Mouse (Mus musculus) induced T-regulatory cell, adult 2 months (primary cell): ENCODE measurements around the gene E430018J23Rik.
"Not testable (repeated sequence)": the region's sequence is repeated elsewhere in the genome, so short reads cannot be mapped to it uniquely, and the experiment has no call there.

Source experiments
- DNase-seq: peaks from one replicate; pipeline ENCODE4 v3.0.0-alpha.2; 2012; ENCODE audit warnings: low read depth

E430018J23Rik gene

DNA sequence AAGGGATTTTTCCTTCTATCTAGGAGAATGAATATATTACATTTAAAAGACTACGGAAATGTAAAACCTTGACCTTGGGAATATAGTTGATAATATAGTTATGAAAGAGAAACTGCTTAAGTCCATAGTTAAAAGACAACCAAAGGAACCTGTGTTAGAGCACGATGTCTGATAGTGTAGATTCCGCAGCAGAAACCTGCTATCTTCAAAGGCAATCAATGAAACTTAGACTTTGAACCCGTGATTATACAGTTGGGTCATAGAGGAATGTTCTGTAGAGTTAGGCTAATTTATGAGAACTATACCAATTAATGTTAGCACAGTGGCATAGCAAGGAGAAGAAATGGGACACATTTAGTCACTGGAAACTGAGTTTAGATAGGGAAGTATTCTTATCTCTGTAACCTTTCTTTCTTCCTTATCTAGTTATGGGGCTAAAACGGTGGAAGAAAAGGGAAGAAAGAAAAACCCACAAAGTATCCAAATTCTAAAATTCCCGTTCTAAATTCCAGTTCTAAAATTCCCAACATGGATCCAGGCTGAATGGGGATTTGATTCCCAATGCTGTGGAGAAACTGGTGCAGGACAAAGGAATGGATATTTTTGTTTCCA lies 15.0 kb downstream of the E430018J23Rik start:
- no peak for DNase-seq

DNA sequence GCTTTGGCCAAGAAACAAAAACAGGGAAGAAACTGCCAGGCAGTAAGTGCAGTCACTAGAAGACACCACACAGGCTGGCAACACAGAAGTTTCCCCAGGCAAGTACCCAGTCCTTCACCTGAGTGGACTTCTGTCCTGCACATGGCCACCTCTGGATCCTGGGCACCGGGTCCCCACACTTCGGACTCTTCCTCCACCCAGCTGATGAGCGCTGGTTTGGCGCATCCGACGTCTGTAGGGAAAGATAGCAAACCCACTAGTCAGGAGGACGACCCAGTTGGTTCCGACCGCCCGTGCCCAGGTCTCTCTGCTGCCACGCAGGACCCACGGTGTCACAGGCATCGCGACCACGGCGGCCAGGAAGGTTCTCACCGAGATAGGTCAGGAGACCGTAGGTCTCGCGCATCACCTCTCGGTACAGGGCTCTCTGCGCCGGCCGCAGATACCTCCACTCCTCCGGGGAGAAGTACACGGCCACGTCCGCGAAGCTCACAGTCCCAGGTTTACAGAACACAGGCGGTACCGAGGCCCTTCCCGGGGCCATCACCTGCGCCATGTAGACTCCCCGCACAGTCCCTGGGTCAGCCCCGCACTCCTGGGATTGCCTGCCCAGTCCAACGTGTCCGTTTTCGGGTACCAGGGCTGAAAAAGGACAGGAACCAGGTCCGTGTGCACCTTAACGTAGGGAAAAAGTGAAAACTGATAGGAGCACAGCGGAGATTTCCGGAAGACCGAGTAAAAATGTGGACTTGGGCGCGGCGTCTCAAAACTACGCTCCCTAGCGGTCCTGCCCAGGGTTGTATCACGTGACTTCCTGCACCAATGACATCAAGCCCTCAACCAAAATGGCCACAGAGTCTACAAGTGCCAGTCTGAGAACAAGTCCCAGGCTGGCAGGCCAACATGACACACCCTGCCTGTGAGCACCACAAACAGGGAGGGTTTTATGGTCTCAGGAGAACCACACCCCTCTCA lies 17.9 kb downstream of the E430018J23Rik start, which contains the start of gene Zfp747:
TSS of gene Zfp747 (minus strand) at position 780 of the 975 bp plus-strand sequence.
- DNase-seq, result peak; percentile 99

DNA sequence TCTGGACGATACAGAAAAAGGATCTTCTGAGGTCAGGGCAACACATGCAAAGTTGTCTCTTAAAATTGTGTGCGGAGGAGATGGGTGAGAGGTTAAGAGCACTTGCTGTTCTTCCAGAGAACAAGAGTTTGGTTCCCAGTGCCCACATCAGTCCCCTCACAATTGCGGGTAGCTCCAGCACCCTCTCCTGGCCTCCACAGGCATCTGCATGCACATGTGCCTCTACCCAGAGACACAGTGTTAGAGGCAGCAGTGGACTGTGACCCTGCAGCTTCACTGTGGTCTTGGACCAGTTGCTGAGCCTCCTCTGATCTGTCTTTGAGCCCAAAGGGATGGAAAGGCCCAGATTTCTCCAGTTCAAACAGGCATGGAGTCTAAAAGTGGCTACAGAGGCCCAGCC lies 21.6 kb downstream of the E430018J23Rik start:
- DNase-seq, result not testable (repeated sequence)

DNA sequence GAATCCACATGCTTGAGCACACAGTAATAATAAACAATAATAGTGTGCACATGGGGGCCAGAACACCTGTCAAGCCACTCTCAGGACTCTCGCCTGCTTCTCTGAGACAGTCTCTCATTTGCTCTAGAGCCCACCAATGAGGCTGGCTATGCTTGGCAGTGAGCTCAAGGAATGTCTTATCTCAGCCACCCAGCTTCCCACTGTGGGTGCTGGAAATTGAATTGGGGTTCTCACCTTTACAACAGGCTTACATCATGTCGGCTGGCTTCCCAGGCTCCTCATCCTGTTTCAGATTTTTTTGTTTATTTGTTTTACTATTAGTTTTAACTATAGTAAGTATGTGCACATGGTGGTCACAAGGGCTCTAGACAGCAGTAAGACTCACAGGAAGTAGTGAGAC lies 22.2 kb downstream of the E430018J23Rik start:
- DNase-seq, result no peak

DNA sequence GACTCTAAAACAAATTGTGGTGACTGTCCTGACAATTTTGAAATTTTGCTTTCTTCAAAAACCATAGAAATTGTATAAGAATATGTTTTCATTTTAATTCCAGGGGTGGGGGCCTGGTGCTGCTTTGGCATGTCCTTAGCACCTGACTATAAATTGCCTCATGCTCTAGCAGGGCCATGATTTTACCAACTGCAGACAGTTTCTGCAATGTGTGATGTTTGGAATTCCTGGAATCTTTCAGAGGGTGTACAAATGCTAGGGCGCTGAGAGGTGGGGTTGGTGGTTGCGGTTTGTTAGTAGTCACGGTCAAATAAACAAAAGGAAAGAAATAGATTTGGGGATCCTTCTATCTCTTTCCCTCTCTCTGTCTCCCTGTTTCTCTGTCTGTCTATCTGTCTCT lies 27.2 kb downstream of the E430018J23Rik start:
- DNase-seq, result no peak

DNA sequence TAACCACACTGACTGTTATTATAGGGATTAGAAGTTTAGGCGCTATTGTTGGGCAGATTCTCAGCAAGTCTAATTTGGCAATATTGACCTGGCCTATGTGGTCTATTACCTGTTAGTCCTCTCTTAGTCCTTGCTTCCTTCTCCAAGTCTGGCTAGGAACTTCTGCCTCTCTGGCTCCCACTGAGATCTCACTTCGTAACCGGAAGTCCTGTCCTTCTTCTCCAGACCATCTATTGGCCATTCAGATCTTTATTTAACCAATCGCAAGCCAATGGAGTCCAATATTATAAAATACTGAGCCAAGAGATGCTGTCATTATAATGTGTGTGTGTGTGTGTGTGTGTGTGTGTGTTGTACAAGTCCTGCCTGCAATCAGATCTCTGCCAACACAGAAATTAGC lies 29.3 kb downstream of the E430018J23Rik start:
- no peak for DNase-seq

DNA sequence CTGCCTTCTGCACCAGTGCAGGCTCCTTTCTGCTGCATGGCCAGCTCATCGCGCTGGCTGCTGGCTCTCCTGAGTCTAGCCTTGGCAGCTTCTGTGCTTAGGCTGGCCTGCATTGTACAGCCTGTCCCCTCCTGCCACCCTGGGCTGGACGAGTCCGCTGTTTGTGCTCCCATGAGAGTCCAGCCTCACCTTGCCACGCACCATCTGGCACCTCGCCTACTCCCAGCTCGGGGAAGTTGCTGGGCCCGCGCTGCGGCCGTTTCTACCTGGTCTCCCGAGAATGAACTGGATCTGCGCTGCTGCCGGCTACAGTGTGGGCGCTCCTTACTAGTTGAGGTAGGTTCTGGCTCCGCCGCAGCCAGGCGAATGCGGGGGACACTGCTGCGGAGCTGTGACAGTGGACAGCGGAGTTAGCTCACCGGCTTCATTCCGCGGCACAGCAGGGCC lies 29.9 kb downstream of the E430018J23Rik start:
- DNase-seq, result no peak

DNA sequence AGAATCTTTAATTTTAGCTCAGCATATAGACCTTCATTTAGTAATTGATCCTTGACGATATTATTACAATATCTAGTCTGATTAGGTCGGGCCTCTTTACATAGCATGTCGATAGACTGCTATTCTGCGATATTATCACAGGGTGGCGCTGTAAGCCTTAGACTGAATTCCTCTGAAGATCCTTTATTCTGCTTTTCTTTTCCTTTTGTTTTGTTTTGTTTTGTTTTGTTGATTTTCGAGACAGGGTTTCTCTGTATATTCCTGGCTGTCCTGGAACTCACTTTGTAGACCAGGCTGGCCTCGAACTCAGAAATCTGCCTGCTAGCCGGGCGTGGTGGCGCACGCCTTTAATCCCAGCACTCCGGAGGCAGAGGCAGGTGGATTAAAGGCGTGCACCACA lies 31.0 kb downstream of the E430018J23Rik start:
- peak; percentile 86 for DNase-seq

DNA sequence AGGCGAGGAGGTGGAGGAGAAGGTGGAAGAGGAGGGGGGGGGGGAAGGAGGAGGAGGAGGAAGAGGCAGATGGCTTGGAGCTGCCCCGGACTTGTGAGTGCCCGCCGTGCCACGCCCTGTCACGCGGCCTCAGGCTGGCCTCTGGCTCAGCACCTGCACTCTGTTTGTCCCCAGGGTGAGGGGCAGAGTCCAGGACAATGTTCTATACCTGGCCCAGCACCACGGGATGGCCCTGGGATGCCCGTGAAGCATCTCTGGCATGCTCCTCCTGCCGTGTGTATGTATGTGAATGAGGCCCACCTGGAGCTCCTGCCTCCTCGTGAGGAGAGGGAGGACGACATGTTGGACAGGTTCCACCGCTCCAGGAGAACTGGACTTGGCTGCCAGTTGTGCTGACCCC lies 32.0 kb downstream of the E430018J23Rik start:
- DNase-seq, result no peak

DNA sequence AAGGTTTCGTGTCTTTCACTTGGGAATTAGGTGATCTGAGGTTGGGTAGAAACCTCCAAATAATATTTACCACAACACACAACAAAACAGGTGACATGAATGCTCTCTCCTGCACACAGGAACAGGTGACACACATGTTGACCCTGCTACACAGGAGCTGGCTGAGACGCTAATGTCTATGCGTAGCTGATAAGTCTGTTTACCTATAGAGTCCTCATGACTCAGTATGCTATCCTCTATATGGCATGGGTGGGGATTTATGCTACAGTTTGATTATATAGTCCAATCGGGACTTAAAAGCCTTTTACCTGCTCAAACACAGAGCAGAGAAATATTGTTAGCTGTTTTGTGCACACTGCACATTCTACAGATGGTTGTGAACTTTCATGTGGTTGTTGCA lies 33.2 kb downstream of the E430018J23Rik start:
- DNase-seq, result no peak

DNA sequence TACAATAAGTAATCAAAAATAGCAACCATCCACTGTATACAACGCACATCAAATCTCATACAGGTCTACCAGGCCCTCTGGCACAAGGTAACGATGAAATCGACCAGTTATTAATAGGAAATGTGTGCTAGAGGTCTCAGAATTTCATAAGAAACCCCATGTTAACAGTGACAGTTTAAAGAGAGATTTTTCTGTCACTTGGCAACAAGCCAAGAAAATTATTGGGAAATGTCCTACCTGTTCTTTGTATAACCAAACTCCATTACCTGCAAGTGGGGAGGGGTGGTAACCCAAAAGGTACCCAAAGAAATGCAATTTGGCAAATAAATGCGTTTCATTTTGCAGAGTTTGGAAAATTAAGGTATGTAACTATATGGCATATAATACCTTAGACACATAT lies 35.0 kb downstream of the E430018J23Rik start:
- no peak for DNase-seq

DNA sequence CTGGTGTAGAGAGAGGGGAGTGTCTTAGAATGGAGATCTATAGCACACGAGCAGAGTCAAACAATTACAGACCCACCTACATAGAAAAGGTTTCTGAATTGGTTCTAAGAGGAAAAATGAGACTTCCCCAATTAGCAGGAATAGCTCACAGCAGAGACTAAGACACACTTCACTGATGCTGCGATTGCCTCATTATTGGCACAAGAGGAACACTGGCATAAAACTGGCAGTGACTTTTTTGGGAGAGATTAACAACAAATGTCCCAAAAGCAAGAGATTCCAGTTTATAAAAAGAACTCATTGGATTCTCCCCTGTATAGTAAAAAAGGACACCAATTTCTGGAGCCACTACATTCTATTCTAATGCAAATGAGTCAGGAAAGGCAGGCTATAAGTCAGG lies 35.6 kb downstream of the E430018J23Rik start:
- no peak for DNase-seq

DNA sequence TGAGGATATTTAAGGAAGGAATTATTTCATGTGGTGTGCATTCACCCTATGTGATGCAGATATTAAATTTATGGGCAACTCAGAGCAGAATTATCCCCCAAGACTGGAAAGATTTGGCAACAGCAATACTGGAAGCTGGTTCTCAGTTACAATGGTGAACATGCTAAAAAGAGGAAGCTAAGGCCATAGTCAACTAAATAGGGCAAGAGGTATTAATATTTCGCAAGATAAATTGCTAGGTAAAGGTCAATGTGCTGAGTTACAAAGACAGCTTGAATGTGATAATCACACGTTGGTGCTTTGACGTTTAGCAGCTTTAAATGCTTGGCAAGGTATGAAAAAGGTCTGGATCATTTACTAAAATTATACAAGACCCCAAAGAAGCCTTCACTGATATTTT lies 37.6 kb downstream of the E430018J23Rik start:
- no peak for DNase-seq

DNA sequence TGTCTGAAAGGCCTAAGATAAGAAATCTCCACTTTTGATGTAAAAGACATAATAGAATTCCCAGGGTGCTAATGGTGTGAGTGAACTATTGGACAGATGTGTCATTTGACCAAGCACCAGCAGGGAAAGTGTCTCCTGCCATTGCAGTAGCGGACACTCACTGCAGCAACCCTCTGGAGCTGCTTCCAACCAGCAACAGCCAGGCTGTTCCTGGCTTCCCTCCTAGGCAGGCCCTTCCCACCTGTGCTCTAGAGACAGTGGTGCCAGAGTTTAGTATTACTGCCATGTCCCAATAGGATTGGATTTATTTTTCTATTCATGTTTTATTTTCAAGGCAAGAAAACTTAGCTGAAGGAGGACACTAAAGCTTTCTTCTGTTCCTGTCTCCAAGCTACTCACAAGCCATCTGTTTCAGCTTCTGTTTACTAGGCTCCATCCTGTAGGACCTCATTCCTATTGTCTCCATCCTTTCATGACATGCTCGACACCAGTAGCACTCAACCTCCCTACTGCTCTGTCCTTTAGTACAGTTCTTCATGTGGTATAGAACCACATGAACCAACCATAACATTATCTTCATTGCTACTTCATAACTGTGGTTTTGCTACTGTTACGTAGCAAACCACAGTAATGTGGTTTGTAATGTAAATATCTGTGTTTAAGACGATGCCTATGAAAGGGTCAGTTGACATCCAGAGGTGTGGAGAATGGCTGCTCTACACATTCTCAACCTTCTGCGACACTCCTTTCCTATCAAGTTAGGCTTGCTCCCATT lies 42.0 kb downstream of the E430018J23Rik start:
- no peak for DNase-seq

DNA sequence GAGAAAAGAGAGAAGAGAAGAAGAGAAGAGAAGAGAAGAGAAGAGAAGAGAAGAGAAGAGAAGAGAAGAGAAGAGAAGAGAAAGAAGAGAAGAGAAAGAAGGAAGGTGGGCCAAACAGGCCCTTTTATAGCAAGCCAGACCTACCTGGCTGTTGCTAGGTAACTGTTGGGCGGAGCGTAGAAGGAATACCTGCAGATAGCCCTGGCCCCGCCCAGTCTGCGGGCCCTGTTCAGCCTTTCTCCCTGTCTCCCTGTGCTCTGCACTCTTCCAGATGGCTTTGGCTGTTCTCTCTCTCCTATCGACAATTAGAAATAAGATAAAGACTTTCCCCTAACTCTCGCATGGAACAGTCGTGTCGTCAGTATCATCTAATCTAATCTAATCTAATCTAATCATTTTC lies 46.8 kb downstream of the E430018J23Rik start:
- peak; percentile 37 for DNase-seq

DNA sequence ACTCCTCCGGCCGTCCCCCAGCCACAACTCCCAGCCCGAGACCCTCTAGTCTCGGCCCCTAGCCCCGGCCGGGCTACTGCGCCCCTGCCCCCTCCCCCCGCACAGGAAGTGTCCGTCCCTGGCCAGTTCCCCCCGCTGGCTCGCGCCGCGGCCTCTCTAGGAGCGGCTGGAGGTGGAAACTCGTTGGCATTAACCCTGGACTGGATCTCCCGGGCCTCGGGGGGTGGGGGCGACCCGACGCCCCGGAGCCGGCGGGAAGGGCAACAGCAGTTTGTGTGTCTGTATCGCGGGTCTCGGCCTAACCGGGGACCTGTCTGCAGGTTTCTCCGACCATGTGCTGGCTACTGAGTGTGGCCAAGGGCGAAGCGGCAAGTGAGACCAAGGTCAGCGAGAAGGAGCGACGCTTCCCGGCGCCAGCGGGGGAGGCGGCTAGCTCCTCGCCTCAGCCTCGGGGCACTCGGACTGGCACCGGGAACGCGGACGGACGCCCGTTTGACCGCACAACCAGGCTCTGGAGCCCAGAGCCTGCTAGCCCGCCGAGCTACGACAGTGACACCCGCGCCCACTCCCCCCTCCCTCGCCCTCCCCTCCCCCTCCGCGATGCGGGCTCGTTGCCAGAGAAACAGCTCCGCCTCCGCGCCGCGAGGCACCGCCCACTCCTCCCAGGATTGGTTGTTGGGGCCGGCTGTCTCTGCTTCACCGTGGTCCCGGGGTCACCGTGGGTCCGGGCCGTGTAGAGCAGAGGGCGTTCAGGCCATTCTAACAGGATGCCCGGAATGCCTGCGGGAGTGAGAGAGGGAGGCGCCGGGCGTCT lies 47.7 kb downstream of the E430018J23Rik start, which contains the start of gene Zfp768:
TSS of gene Zfp768 (minus strand) at position 78 of the 814 bp plus-strand sequence.
- DNase-seq, result peak; percentile 91

DNA sequence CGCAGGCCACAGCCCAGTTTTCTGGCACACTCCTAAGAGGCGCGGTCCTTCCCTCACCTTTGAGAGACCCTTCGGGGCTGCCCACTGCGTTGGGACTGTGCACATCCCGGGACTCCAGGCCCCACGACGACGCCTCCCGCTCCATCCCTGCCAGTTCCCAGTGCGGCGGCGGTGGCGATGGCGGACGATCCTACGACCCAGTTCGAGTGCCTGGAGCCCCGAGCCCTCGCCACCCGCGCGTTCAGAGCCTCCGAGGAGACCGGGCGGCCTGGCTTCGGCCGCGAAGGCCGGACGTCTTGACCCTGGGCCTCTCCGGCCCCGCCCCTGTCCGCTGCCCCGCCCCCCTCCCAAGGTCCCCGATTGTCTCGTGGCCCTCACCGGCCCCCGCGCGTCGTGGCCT lies 48.3 kb downstream of the E430018J23Rik start:
- DNase-seq, result peak; percentile 38

DNA sequence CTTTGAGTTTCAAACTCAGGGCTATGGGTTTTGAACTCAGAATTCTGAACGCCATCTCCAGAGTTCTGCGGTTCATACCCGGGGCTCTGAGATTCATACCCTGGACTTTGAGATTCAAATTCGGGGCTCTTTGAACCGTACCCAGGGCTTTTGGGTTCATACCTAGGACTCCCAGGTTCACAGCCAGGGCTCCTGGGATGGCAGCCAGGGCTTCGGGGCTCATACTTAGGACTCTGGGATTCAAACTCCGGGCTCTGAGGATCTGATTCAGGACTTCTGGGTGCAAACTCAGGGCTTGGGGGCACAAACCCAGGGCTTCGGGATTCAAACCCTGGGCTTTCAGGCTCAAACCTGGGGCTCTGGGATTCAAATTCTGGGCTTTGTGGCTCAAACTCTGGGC lies 49.1 kb downstream of the E430018J23Rik start:
- DNase-seq, result no peak

DNA sequence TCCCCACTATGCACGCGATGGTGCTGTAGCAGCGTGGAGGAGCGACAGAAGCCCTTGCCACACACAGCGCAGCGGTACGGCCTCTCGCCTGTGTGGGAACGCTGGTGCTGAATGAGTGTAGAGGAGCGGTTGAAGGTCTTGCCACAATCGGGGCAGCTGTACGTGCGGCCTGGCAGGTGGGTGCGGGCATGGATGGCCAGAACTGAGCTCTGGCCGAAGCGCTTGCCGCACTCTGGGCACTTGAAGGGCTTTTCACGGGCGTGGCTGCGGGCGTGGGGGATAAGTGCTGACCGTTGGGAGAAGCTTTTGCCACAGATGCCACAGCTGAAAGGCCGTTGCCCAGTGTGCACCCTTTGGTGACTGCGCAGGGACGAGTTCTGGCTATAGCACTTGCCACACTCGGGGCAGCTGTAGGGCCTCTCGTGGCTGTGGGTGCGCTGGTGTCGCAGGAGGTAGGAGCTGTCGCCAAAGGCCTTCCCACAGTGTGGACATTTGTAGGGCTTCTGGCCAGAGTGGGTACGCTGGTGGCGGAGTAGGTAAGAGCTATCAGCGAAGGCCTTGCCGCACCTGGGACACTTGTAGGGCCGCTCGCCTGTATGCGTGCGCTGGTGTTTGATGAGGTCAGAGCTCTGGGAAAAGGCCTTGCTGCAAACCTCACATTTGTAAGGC lies 49.9 kb downstream of the E430018J23Rik start:
- DNase-seq, result no peak

DNA sequence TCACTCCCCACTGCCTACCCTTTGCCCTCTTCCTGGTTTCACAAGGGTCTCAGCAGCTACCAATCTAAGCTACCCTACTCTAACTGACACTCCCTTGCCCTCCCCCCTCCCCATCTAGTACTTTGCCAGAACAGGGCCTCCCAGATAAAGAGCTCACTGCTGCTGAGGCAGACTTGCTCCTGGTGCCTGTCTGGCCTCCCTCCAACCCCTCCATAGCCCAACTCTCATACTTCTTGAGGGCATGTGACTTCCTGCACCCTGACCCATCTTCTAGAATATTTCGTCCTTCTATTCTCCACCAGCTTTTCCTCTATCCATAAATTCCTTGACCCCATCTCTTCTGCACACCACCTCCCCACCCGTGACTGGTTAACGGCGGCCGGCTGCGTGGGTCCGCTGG lies 50.5 kb downstream of the E430018J23Rik start:
- DNase-seq, result no peak

DNA sequence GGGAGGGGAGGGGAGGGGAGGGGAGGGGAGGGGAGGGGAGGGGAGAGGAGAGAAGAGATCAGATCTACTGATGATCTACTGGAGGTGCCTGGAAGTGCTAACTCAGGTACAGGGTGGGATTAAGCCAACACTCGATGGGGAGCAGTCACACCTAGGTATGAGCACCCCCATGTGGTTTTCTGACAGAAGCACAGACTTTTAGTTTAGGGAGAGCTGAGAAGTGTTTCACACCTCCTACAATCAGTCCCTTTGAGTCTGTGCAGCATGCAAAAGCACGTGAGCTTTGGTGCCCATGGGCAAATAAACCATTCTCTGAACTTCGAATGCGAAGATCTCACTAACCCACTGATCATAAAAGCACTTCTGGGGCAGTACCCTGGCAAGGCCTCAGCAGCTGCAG lies 51.1 kb downstream of the E430018J23Rik start:
- peak; percentile 71 for DNase-seq
